Mouse (Mus musculus) limb, embryonic 15.5 days (tissue): ENCODE measurements around the gene Rab4a. TPM values are rescaled to one million over a fixed set of nuclear protein-coding genes. Genes with fewer than 3 reads are reported as not detected.

Experiments
- ATAC-seq: fragments of 200-750 bp; cut with Nextera tagmentation; 2 replicates; pipeline ENCODE4 v1.8.0; 2017; ENCODE audit warnings: low read depth, moderate TSS enrichment; ENCODE audit not compliant: insufficient number of reproducible peaks, low FRiP score, low TSS enrichment
- H3K27ac ChIP-seq: fragments of 300-500 bp; sonication (generic); 2 replicates; pipeline ENCODE4 v1.5.1; 2015; ENCODE audit warnings: moderate library complexity, mild to moderate bottlenecking, inconsistent platforms
- H3K27me3 ChIP-seq: fragments of 300-500 bp; sonication (generic); 2 replicates; pipeline ENCODE4 v1.6.1; 2015; ENCODE audit warnings: inconsistent platforms
- H3K36me3 ChIP-seq: fragments of 300-500 bp; sonication (generic); 2 replicates; pipeline ENCODE4 v1.6.1; 2015; ENCODE audit warnings: inconsistent platforms
- H3K4me1 ChIP-seq: fragments of 300-500 bp; sonication (generic); 2 replicates; pipeline ENCODE4 v1.6.1; 2015; ENCODE audit warnings: inconsistent platforms
- H3K4me2 ChIP-seq: fragments of 300-500 bp; sonication (generic); 2 replicates; pipeline ENCODE4 v1.6.1; 2015; ENCODE audit warnings: mild to moderate bottlenecking, inconsistent platforms
- H3K4me3 ChIP-seq: fragments of 300-500 bp; sonication (generic); 2 replicates; pipeline ENCODE4 v1.5.1; 2015; ENCODE audit warnings: mild to moderate bottlenecking, inconsistent platforms
- H3K9ac ChIP-seq: fragments of 300-500 bp; sonication (generic); 2 replicates; pipeline ENCODE4 v1.6.1; 2015; ENCODE audit warnings: inconsistent platforms
- H3K9me3 ChIP-seq: fragments of 300-500 bp; sonication (generic); 2 replicates; pipeline ENCODE4 v1.6.1; 2016; ENCODE audit warnings: inconsistent platforms
- WGBS: fragments of 180-500 bp; shearing (Covaris S2); methylation state at CpG from one replicate; pipeline ENCODE4 v1.1.7; 2015; 5-methylcytosine and 5-hydroxymethylcytosine counted together
- polyA plus RNA-seq: library from polyadenylated mRNA; unstranded; fragments of >200 nt; fragmentation: Nextera tagmentation; extraction: Ambion mirVana; gene quantifications from 2 replicates; pipeline ENCODE4 v1.2.1, GENCODE M21; 2015

Rab4a gene
- polyA plus RNA-seq, 1 experiment from 2014 or later = 40.6 TPM

GRCm38 (mm10) chr8:123789461-123789860 is 16.3 kb upstream of the Rab4a start:
- Histone ChIP-seq H3K9me3 (no peaks in the 10 kb centered on the region), H3K36me3 (no peaks in the 10 kb centered on the region), H3K4me3 (no peak overlapping the region), H3K27me3 (no peaks in the 10 kb centered on the region), H3K27ac (no peak overlapping the region), H3K4me1 (peaks cover 5% of the 10 kb centered on the region), H3K9ac (no peak overlapping the region), H3K4me2 (no peak overlapping the region)
- 64% methylated on average over 9 of the region's 9 CpGs for whole genome bisulfite sequencing
- ATAC-seq = no peak

- Histone ChIP-seq H3K9me3 (no peaks in the 10 kb centered on the region), H3K4me1 (peaks cover 7% of the 10 kb centered on the region), H3K27ac (no peak overlapping the region), H3K4me2 (no peak overlapping the region), H3K9ac (no peak overlapping the region), H3K36me3 (no peaks in the 10 kb centered on the region), H3K4me3 (no peak overlapping the region), H3K27me3 (no peaks in the 10 kb centered on the region)
- ATAC-seq = no peak
- under 1% methylated on average over 4 of the region's 4 CpGs for WGBS
Observed at GRCm38 (mm10) chr8:123789970-123790369, 15.8 kb upstream of the Rab4a start.

DNA sequence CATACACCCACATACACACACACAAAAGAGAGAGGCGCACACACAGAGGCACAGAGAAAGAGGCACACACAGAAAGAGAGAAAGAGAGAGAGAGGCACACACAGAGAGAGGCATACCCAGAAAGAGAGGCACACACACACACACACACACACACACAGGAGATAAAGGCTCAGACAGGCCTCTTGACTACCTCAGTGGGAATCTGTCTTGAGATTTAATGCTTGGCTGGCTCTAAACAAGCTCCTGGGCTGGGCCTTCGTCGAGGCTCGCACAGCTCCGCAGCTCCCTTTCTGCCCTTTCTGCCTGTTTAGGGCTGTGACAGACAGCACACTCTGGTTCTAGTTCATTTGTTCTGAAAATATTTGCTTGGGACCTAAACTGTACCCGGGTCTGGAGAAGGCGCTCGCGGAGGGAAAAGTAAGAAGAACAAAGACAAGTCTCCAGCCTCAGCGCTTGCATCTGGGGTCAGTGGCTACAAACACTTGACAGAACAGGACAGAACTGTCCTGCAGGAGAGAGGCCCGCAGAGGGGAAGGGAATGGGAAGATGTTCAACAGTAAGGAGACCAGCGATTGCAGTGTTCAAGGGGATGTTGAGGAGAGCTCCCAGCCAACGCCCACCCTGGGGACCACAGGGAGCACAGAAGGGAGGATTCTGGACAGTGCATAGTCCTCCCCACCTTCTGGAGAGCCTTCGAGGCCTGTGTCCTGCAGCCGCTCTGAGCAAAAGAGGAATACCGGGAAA is 14.5 kb upstream of the Rab4a start:
- 83% methylated on average over 16 of the region's 16 CpGs for WGBS
- Histone ChIP-seq H3K27me3 (no peaks in the 10 kb centered on the region), H3K9me3 (no peaks in the 10 kb centered on the region), H3K36me3 (no peaks in the 10 kb centered on the region), H3K9ac (no peak overlapping the region), H3K4me2 (no peak overlapping the region), H3K27ac (no peak overlapping the region), H3K4me3 (no peak overlapping the region), H3K4me1 (peaks cover 7% of the 10 kb centered on the region)
- ATAC-seq = no peak

DNA sequence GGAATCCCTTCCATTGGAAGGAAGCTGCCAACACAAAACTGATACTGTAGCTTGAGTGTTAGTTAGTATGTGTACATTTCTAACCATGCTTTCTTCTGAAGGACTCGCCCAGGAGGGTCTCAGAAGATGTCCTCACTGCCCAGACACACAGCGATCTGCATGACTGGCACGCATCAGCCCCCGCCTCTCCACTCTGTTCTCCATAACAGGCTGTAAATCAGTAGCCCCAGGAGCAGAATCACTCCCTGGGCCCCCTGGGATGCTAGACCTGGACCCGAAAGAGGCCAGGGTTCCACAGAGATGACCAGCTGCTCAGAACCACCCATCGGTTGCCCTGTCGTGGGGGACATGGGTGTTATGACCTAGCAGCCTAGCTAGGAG is 13.9 kb upstream of the Rab4a start:
- no peaks in the 10 kb centered on the region for H3K36me3 ChIP-seq
- no peaks in the 10 kb centered on the region for H3K27me3 ChIP-seq
- 80% methylated on average over 7 of the region's 7 CpGs for WGBS

GRCm38 (mm10) chr8:123793900-123794299 is 11.9 kb upstream of the Rab4a start:
- H3K4me1 ChIP-seq = 0 out of 2 replicates have a peak, but pooled peaks cover 2% of the 10 kb centered on the region
- H3K36me3 ChIP-seq = no peaks in the 10 kb centered on the region
- 25% methylated on average over 10 of the region's 10 CpGs for WGBS
- H3K27ac ChIP-seq = no peak overlapping the region
- no peak overlapping the region for H3K4me3 ChIP-seq
- H3K27me3 ChIP-seq = no peaks in the 10 kb centered on the region
- no peak overlapping the region for H3K9ac ChIP-seq
- no peak for ATAC-seq
- H3K4me2 ChIP-seq = no peak overlapping the region
- H3K9me3 ChIP-seq = no peaks in the 10 kb centered on the region

More for the DNA sequence above, 13.9 kb upstream of the Rab4a start:
- no peak overlapping the region for H3K4me3 ChIP-seq
- ATAC-seq = no peak
- H3K9ac ChIP-seq = no peak overlapping the region
- no peak overlapping the region for H3K4me2 ChIP-seq
- H3K9me3 ChIP-seq = no peaks in the 10 kb centered on the region
- no peak overlapping the region for H3K27ac ChIP-seq
- peaks cover 7% of the 10 kb centered on the region for H3K4me1 ChIP-seq

- no peak for ATAC-seq
- H3K27me3 ChIP-seq = no peaks in the 10 kb centered on the region
- 73% methylated on average over 4 of the region's 4 CpGs for WGBS
- no peaks in the 10 kb centered on the region for H3K9me3 ChIP-seq
- H3K9ac ChIP-seq = no peak overlapping the region
- H3K4me2 ChIP-seq = no peak overlapping the region
- no peaks in the 10 kb centered on the region for H3K36me3 ChIP-seq
- no peak overlapping the region for H3K4me3 ChIP-seq
- no peak overlapping the region for H3K27ac ChIP-seq
- H3K4me1 ChIP-seq = 0 out of 2 replicates have a peak, but pooled peaks cover 2% of the 10 kb centered on the region
Observed at GRCm38 (mm10) chr8:123794766-123795165, 11.0 kb upstream of the Rab4a start.

DNA sequence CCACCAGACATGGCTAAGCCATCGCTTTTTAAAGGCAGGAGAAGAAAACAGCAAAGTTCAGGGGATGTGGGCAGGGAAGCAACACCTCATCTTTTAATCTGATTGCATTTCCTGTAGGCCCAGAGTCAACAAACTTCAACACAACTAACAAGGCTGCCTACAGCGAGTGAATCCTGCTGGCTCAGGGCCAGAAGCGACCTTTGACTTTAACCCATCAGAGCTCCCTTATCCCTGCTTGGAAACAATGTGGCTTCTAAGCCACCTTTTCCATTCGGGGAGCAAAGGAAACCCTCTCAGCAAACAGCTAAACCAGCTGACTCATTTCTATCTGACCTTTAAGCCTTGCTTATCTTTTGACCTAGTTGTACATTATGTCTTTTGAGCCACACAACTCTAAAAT is 9.0 kb upstream of the Rab4a start:
- Histone ChIP-seq H3K36me3 (no peaks in the 10 kb centered on the region), H3K9me3 (no peaks in the 10 kb centered on the region), H3K27me3 (no peaks in the 10 kb centered on the region), H3K4me1 (0 out of 2 replicates have a peak, but pooled peaks cover 4% of the 10 kb centered on the region), H3K27ac (no peak overlapping the region), H3K4me3 (no peak overlapping the region), H3K4me2 (no peak overlapping the region), H3K9ac (no peak overlapping the region)
- no peak for ATAC-seq
- WGBS = 37% methylated on average over 4 of the region's 4 CpGs

DNA sequence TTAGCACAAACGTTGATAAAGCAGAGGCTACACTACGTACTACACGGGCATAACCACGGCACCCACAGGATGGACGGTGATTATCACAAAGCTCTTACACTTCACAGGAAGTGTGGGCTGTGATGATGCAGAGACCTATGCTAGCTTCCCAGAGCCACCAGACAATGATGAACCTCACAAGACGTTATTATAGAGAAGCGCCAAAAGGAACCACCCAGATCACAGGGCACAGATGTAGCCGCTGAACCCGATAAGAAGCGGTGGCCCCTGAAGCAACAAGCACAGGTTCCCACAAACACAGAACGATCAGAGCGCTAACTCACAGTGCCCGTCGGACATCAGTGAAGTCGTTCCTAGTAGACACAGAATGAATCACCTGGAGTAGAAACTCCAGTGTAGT is 7.9 kb upstream of the Rab4a start:
- no peak for ATAC-seq
- Histone ChIP-seq H3K4me1 (0 out of 2 replicates have a peak, but pooled peaks cover 4% of the 10 kb centered on the region), H3K27ac (no peak overlapping the region), H3K36me3 (no peaks in the 10 kb centered on the region), H3K4me2 (no peak overlapping the region), H3K9ac (no peak overlapping the region), H3K9me3 (no peaks in the 10 kb centered on the region), H3K4me3 (no peak overlapping the region), H3K27me3 (no peaks in the 10 kb centered on the region)
- 88% methylated on average over 15 of the region's 15 CpGs for WGBS

DNA sequence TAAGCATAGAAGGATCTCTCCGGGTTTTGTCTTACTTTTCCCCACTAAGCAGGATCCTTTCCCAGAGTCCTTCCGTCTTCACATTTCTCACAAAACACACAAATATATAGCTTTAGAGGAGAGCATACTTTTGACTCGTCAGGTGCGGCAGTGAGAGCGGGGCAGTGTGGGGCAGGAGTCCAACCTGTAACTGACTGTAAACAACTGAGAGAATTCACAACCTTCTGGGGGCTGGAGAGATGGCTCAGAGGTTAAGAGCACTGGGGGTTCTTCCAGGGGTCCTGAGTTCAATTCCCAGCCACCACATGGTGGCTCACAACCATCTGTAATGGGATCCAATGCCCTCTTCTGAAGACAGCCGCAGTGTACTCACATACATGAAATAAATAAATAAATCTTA is 6.4 kb upstream of the Rab4a start:
- Histone ChIP-seq H3K4me1 (0 out of 2 replicates have a peak, but pooled peaks cover 4% of the 10 kb centered on the region), H3K36me3 (no peaks in the 10 kb centered on the region), H3K9ac (no peak overlapping the region), H3K4me3 (no peak overlapping the region), H3K27me3 (no peaks in the 10 kb centered on the region), H3K9me3 (no peaks in the 10 kb centered on the region), H3K27ac (no peak overlapping the region), H3K4me2 (no peak overlapping the region)
- WGBS = 61% methylated on average over 6 of the region's 6 CpGs
- ATAC-seq = no peak

DNA sequence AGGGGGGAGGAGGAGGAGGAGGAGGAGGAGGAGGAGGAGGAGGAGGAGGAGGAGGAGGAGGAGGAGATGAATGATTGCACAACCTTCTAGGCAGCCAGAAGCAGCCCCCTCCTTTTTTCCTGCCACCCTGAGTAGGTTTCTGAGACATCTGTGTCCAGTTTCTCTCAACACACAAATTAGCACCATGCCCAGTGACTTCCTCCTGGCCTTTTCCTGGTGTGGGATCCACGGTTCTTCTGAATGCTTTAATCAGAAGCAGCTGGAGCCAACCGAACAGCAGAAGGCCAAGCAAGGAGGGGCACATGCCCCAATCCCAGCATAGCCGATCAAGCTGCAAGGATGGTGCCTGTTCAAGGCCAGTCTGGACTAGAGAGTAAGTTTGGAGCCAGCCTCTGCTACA is 5.9 kb upstream of the Rab4a start:
- Histone ChIP-seq H3K36me3 (no peaks in the 10 kb centered on the region), H3K4me3 (no peak overlapping the region), H3K9me3 (no peaks in the 10 kb centered on the region), H3K27ac (no peak overlapping the region), H3K9ac (no peak overlapping the region), H3K4me2 (no peak overlapping the region), H3K4me1 (0 out of 2 replicates have a peak, but pooled peaks cover 2% of the 10 kb centered on the region), H3K27me3 (no peaks in the 10 kb centered on the region)
- no peak for ATAC-seq
- WGBS = 13% methylated on average over 3 of the region's 3 CpGs

DNA sequence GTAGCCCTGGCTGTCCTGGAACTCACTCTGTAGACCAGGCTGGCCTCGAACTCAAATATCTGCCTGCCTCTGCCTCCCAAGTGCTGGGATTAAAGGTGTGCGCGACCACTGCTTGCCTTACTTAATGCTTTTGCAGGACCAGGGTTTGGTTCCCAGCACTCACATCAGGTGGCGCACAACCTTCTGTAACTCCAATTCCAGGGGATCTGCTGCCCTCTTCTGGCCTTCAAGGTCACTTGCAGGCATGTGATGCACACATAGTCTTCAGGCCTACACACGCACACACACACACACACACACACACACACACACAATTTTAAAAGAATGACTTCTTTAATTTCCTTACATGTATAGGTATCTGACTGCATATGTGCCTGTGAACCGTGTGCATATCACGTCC is 4.9 kb upstream of the Rab4a start:
- Histone ChIP-seq H3K9ac (no peak overlapping the region), H3K27ac (no peak overlapping the region), H3K4me3 (no peak overlapping the region), H3K9me3 (no peaks in the 10 kb centered on the region), H3K4me1 (peaks cover 9% of the 10 kb centered on the region), H3K36me3 (no peaks in the 10 kb centered on the region), H3K27me3 (no peaks in the 10 kb centered on the region), H3K4me2 (no peak overlapping the region)
- WGBS = 90% methylated on average over 7 of the region's 7 CpGs
- no peak for ATAC-seq

DNA sequence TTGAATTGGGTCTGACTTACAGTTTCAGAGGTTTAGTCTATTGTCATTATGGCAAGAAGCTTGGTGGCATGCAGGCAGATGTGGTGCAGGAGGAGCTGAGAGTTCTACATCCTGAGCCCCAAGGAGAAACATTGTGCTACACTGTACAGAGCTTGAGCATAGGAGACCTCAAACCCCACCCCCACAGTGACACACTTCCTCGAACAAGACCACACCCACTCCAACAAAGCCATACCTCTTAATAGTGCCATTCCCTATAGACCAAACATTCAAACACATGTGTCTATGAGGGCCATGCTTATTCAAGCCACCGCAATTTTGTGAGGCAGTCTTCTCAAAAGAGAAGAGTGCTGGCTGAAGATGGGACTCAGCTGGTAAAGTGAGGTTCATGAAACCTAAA is 4.2 kb upstream of the Rab4a start:
- Histone ChIP-seq H3K9me3 (no peaks in the 10 kb centered on the region), H3K27ac (no peak overlapping the region), H3K27me3 (no peaks in the 10 kb centered on the region), H3K4me1 (peaks cover 12% of the 10 kb centered on the region), H3K9ac (no peak overlapping the region), H3K4me2 (no peak overlapping the region), H3K36me3 (no peaks in the 10 kb centered on the region), H3K4me3 (no peak overlapping the region)
- no peak for ATAC-seq
- 75% methylated on average over 2 of the region's 2 CpGs for WGBS

- no peaks in the 10 kb centered on the region for H3K27me3 ChIP-seq
- H3K9me3 ChIP-seq = no peaks in the 10 kb centered on the region
- no peak overlapping the region for H3K4me3 ChIP-seq
- WGBS = 71% methylated on average over 1 of the region's 1 CpGs
- no peak overlapping the region for H3K4me2 ChIP-seq
- H3K27ac ChIP-seq = no peak overlapping the region
- ATAC-seq = no peak
- no peaks in the 10 kb centered on the region for H3K36me3 ChIP-seq
- H3K9ac ChIP-seq = no peak overlapping the region
- peaks cover 24% of the 10 kb centered on the region for H3K4me1 ChIP-seq
Observed at GRCm38 (mm10) chr8:123803639-123804038, 2.1 kb upstream of the Rab4a start.
